Mouse (Mus musculus) spleen, postnatal 4 days (tissue): ENCODE results near the gene Atp8a2.

Experiments
- DNase-seq, 2 experiments: peaks; one replicate each; pipeline ENCODE4 v3.0.0; 2022; ENCODE audit warnings: low spot score in 2 of 2

Gene Atp8a2

DNA sequence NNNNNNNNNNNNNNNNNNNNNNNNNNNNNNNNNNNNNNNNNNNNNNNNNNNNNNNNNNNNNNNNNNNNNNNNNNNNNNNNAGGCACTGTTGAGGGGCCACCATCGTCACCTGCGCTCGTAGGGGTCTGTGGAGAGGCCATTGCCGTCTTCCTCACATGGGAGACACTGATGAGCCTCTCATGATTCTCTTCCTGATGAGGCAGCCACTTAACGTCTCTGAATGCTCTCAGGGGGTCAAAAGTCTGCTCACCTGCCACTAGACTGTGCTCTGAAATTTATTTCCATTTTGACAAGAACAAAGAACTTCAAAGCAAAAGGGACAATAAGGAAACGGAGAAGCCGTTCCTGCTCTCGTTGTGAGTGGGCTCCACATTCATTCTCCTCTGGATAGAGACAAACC is 277.1 kb downstream of the Atp8a2 start:
- no peak for DNase-seq

DNA sequence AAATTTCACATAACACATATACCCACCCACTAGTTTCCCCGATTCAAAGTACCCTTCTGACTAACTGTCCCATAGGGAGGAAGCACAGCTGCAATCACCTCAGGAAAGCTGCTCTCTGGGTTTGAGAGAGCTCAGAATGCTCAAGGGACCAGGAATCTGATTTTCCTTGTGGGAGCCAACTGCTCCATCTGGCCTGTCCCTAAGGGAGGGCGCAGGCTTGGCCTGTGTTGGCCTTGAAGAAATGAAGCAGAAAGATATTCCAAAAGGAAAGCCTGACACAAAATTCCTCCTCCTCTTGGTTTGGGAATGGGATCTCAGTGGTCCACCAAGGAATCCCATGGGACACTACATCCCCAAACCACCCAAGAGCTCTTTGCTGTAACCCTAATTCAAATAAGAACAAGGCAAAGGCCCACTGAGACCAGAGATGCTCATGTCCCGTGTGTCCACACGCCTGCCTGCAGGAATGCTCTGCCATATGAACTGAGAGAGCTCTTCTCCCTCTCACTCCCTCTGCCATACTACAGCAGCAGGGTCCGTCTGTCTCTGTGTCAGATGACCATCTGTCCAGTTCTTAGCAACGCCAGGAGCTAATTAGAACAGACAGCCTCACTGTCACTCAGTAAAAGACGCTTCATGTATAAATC is 293.4 kb downstream of the Atp8a2 start:
- no peak for DNase-seq

DNA sequence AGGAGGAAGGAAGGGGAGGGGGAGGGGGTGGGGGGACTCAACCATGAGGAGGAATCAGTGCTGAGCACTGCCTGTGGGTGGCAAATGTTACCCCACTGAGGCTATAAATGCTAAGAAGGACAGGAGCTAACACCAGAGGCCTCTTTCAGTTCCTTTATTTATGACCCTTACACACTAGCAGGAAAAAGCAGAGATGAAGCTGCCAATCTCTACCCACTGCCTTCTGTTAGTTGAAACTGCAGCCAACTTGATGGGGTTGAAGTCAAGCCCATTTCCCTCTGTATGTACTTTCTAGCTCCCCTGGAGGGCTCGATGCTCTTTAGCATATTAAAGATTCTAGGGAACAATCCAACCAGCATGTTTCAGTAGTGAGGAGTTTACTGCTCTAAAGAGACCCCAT is 303.0 kb downstream of the Atp8a2 start:
- no peak for DNase-seq

DNA sequence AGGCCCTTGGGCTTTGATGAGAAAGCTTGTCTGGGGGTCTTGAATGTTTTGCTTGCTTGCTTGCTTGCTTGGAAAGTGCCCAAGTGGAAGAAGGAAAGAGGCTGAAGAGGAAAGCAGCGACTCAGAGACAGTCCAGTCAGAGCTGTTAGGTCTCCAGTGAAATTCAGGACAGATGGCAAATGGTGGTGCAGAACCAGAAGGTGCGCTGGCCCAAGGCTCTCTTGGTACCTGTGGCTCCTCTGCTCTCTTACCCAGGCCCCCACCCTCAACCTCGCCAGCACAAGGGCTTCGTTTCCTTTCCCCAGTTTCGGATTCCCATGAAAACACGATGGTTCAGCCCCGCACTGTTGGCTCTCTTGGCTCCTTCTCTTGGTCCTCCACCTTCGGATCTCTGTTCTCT is 304.9 kb downstream of the Atp8a2 start:
- no peak for DNase-seq

DNA sequence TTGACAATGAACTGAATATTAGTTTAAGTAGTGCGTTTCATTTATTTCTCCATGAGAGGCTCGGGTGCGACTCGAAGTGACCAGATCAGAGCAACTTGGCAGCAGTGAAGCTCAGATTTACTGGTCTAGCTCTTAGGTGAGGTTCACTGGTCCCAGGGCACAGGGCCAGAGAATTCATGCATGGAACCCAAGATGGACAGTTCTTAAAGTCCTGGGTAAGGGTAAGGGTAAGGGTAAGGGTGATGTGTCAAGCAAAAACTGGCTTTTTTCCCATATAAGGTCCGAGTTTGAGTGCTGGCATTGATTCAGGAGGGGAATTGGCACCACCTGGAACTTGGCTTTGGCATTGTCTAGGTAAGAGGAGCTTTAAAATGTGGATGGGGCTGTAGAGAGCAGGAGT is 305.5 kb downstream of the Atp8a2 start:
- DNase-seq: no peak

DNA sequence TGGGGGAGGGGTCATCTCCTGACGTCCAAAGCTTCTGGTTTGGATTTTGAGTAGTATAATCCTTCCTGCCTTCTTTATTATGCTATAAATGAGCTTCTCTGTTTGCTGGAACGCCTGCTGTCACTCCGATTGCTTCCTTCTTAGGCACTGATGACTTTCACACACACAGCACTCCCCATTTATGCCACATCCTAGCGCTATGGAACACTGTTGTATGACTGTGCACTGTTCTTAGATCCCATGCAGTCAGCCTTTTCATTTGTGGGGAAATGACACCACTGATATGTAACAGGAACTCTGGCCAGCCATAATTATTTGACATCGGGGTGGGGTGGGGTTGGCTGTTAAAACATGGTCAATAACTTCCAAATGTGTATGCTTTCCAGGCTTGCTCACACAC is 306.2 kb downstream of the Atp8a2 start:
- no peak for DNase-seq

DNA sequence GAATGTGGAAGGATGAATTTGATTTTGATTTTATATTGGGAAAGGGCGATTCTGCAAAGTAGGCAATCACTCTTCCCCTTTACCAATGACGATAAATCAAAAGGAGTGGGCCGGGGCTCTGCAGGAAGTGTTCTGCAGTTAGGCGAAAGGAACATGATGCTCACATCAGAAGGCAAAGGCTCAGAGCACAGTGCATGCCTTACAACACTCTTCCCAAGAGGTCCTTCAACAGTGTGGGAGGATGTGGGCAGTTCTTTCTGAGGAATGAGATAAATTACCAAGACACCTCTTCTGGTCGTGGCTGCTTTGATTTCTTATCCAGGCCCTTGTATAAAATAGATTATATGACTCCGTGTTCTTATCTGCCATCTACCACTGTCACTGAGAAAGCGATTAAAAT is 306.9 kb downstream of the Atp8a2 start:
- DNase-seq: no peak

DNA sequence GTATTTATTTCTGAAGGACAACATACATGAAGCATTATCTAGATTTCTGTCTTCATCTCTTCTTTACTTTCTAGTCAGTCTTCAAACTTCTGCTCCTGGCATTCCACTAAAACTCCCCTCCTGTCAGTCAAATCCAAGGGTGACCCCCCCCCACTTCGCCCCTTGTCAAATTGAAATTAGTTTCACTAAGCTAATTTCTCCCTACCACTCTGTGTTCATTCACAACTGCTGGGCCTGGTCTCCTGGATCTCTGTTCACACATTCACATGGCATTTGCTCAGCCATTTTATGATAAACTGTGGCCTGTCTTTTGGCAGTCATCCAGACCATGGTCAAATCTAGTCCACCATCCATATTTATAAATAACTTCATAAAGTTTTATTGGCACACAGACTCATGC is 308.5 kb downstream of the Atp8a2 start:
- DNase-seq: no peak

DNA sequence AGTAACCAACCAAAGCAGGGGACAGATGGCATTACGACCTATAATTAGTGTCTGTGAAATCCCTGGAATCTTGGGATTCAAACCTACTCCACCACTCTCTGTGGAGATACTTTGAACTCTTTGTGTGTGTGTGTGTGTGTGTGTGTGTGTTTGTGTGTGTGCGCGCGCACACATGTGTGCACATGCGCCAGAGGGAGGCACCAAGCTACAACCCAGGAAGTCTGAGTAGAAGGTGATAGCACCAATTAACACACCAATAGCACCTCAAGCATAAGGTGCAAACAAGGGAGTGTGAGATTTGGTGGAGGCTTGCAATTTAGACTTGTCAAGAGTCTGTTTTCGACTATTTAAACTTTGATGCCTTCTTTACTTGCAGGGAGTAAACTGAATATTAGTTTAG is 308.9 kb downstream of the Atp8a2 start:
- DNase-seq: no peak

DNA sequence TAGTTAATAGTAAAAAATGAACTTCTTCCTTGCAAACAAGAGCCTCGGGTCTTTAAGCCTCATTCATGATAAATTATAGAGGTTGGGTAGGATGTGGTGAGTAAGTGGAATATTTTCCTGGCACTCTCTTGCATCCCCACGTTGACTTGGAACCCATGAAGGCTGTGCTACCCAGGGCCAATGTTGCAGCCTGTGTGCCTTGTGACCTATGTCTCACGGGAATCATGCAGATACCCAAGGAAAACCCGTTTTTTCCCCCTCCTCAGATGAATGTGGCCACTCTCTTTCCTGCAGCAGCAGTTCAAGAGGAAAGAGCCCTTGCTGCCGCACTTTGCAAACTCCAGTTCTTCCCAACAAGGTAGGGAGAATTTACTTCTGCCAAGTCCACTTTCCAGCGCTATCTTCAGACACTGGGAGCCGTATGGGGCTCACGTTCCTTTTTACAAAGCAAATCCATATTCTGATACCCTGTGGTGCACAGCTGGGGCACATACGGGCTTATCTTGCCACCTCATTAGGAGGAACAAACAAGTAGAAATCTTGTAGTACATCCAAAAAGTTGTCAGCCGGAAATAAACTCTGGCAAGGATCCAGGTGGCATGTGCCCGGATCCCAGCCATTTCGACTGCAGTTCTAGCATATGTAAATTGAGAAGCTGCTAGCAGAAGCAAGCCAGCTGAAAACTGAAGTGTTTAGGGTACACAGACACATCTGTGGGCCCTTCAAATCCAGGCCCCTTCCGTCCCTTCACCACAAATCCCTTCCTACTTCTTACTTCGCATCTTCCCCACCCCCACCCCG is 309.7 kb downstream of the Atp8a2 start:
- DNase-seq: no peak

DNA sequence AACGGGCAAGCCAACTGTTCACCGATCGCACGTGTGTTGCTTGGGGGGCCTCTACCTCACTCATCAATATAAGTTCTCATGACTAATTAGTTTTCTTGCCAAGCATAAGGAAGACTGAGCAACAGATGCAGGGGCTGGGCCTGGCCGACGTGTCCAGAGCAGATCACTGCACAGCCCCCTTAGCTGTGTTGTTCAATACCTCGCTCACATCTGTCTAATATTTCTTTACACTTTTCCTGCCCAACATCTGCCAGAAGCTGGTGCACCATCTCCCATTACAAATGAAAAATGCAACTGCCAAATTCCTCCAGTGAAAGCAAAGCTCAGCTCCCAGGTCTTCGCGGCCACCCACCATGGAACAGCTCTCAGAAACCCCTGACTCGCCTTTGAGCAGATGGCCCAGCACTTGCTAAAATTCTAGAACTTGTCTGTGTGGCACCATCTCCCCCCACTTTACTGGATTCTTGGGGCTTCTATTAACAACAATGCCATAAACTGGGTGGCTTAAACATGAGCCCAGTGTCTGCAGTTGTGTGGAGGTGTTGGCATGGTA is 313.4 kb downstream of the Atp8a2 start:
- no peak for DNase-seq

DNA sequence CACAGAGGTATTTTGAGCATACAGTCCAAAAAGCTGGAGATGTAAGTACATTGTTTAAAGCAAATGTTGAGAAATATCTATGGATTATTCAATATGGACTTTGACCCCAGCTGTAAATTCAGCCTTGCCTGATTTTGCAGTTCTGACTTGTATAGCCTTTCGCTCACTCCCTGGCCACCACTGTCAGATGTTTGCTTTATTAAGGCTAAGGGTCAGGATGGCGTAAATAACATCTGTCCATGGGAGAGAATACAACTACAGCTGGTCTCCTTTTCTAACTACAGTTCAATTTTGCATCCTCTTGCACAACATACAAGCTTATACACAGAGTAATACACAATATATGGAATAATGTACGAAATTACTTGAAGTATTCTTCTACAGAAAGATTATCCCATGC is 316.1 kb downstream of the Atp8a2 start:
- no peak for DNase-seq

DNA sequence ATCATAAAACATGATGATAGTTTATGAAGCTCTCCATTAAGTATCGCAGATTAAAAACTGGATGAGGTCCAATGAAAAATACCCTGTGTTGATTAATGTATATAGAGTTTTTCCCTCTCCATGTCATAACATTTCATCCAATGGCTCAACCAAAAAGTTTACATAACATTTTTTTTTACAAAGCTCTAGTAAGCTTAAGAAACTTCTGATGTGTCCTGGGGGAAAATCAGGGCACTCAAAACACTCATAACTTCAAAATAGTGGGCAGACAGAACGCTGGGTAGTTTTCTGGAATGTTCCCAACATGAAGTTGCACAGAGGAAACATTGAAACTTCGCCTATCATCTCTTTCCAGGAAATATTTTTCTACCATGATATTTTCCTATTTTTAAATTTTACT is 318.7 kb downstream of the Atp8a2 start:
- no peak for DNase-seq

DNA sequence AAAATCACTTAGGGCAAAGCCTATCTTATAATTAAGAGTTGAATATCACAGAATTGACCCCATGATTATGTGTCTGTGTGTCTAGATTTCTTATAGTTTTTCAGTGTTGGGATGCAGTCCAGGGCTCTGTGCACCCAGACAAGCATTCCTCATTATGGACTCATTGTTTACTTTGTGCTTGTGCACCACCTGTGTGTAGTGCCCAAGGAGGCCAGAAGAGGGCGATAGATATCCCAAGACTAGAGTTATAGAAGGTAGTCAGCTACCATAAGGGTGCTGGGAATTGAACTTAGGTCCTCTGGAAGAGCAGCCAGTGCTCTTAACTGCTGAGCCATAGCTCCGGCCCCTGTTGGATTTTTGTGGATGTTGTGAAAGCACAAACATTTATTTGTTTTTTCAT is 320.5 kb downstream of the Atp8a2 start:
- DNase-seq: no peak

DNA sequence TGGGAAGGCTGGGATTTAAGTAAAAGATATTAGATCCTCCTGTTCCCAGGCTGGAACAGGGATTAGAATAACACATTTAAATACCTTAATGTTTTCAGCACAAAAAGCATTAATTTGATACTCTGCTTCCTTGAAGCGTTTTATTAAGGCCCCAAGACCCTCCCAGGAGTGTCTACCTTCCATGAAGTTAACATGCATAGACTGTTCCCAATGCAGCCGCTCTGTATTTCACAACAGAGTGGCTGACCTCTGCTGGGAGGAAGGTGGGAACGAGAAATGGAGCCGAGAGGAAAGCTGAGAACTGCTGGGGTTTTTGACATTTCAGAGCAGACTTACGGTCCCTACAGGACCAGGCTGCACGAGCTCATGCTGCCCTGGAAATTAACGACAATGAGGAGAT is 328.6 kb downstream of the Atp8a2 start:
- no peak for DNase-seq

DNA sequence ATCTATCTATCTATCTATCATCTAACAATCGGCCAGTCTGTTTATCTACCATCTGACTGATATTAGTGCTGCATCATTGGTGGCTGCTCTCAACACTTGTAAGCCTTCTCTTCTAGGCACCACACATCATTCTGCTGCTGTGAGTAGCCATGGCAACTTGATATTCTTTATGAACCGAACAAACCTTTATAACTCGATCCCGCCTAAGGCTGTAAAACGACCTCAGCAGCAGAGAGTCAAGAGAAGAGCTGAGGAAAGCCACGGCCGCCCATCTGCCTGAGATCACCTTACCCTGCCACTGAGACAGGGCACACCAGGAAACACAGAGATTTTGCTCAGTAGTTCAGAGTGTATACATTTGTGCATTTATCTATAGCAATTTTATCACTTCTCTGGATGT is 329.2 kb downstream of the Atp8a2 start:
- no peak for DNase-seq

DNA sequence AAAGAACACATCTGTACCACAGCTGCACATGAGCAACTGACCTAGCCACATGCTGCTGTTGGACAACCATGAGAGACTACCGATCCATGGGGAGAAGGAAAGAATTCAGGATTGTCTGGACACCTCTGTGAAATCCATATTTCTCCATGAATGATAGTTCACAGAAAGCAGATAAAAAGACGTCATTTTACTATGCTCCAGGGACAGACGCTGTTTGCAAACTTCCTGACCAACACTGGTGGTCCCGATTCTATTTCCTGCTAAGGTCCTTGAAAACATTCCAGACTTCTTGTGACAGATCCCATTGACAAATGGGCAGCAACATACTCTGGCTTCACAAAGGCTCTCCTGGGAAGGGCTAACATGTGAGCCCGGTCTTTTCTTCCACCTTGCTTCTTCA is 331.0 kb downstream of the Atp8a2 start:
- no peak for DNase-seq

DNA sequence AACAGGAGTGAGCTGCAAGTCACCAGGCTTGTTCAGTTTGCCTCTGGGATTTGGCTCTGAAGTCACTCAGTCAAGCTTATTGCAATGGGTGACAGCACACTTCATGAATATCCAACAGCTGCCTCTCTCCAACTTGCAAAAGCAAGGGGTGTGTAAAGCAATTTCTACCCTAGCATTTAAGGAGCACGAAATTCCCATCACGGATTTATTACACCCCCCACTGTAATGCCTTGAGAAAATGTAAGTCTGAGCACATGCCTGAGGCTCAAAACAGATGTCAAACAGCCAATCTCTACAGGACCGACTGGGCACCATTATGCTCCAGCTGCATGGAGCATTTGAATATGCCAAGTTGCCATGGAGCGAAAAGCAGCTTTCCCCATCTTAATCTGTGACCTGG is 334.6 kb downstream of the Atp8a2 start:
- no peak for DNase-seq

DNA sequence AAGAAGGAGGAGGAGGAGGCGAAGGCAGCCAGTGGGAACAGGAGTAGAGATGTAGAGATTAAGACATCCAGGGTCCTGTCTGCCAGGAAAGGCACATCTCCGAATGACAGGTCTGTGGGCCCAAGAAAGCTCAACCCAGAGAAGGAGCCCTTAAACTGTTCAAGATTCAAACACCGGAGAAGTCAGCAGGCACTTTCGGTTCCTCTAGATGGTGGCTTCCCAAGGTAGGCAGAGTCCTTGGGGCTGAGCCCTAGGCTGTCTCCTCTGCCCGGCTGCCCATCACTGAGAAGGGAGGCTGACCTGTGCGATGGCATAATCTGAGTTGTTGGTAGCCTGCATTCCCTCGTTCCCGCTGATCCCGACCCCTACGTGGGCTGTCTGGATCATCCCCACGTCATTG is 337.1 kb downstream of the Atp8a2 start:
- no peak for DNase-seq

DNA sequence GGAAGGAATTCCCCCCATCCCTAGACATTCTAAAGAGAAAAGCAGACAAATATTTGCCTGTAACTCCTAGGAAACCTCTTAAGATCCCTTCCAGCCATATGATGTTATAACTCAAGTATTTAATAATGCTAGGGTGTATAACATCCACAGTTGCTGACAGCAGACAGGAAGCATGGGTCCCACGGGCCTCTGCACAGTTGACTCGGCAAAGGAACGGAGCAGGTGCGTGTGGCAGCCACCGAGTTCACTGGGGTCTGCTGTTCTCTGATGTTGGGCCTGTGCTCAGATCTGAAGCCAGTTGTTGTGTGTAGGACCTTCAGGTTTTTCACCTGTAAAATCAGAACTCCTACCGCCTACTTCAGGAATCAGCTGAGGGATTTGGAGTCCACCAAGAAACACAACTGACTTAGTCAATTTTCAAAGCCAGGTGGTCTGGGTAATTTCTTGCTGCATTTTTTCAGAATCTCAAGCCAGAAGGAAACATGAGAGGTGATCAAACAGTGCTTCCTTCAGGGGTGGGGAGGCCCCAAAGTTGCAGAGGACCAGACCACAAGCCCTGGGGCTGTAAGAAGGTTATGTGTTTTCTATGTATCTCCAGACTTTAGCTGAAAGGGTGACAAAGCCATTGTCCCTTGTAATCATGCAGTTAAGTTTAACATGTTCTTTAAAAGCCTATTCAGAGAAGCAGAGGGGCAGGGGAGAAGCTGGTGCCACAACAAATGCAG is 338.3 kb downstream of the Atp8a2 start:
- no peak for DNase-seq

DNA sequence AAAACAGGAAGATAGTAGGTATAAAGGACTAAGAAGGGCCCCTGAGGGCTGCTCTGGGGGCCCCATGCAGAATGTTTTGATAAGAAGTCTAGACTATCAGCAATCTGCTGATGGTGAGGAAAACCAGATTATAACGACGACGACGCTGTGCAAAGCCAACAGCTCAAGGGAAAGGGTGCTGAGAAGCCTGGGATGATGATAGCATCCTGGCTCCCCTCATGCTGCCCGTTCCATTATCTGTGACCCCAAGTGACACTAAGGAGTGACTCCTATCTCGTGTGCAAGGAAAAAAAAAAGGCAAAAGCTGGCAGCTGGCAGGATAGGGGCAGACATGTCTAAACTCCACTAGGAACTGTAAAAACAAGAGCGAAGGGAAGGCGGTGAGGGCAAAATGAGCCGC is 343.8 kb downstream of the Atp8a2 start:
- DNase-seq: no peak

DNA sequence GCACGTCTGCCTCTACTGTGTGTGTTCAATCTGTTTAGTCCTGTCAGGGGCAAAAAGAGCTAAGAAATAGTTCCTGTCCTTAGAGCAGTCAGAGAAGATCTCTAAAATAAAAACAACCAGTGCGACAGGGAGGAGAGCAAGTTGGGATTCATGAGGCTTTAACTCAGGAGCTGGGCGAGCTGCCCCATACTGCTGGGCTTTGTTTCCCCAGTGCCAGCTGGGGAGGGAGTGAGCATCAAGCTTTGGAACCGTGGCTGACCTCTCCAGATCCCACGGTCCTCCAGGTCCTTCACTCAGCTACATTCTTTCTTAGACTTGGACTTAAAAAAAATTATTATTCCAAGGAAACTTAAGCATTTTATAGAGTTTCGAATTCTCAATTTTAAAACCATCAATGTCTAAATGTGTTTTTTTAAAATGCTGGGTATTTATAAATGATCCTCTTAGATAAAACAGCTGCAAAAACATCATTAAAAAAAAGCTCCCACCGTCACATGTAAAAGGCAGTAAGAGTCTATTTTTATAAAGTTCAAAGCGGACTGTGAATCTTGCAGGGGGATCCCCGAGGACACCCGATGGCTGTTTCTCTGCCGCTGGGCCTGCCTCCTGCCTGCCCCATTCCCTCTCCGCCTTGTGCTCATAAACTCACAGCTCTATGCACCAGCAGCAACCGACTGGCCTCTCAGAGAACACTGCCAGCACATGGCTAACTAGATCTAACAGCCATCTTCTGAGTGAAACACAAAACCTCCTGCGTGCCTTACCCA is 350.2 kb downstream of the Atp8a2 start:
- no peak for DNase-seq
